Mouse (Mus musculus): Measurements from ENCODE around the gene Rabgap1l.
A peak's percentile ranks its signal among the peaks of the same experiment; 100 is the strongest.

DNA sequence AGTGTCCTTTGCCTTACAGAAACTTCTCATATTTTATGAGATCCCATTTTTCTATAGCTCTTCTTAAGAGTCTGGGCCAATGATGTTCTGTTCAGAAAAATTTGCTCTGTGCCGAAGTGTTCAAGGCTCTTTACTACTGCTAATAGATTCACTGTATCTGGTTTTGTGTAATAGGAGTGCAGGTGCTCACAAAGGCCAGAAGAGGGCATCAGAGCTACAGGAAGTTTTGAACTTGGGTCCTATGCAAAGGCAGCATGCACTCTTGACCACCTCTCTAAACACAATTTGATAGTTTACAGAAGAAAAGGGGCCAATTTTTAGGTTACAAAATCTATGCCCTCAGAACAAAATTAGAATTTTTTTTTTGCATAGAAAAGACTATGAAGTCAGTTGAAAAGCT is 231.6 kb downstream of the Rabgap1l start:
- TF ChIP-seq CTCF (IDR thresholded peaks at IDR 0.05; ENCODE audit: borderline replicate concordance, extremely low read depth, insufficient read depth, insufficient read length) (peak; percentile 64; the same call in 1 of the 2 replicates), POLR2A (IDR thresholded peaks at IDR 0.05; ENCODE audit: borderline replicate concordance, extremely low read depth, insufficient read depth, insufficient read length, poor library complexity, severe bottlenecking) (no peak)

Data from brain, embryonic 14.5 days (tissue).